Mouse (Mus musculus) limb, embryonic 13.5 days (tissue): Measurements from ENCODE around the gene Prkd3. TPM values are rescaled to one million over a fixed set of nuclear protein-coding genes. Genes with fewer than 3 reads are reported as not detected.
A peak's percentile ranks its signal among the peaks of the same experiment; 100 is the strongest.

Source experiments
- ATAC-seq: fragments of 200-750 bp; cut with Nextera tagmentation; 2 replicates; pipeline ENCODE4 v1.8.0; 2017; ENCODE audit warnings: low read depth, moderate number of reproducible peaks, moderate TSS enrichment; ENCODE audit not compliant: low FRiP score
- H3K27ac ChIP-seq: fragments of 300-500 bp; sonication (generic); 2 replicates; pipeline ENCODE4 v1.5.1; 2015; ENCODE audit warnings: inconsistent platforms, mild to moderate bottlenecking, moderate library complexity
- H3K27me3 ChIP-seq: fragments of 300-500 bp; sonication (generic); 2 replicates; pipeline ENCODE4 v1.6.1; 2015; ENCODE audit warnings: mild to moderate bottlenecking, inconsistent platforms
- H3K36me3 ChIP-seq: fragments of 300-500 bp; sonication (generic); 2 replicates; pipeline ENCODE4 v1.6.1; 2015; ENCODE audit warnings: inconsistent platforms, mild to moderate bottlenecking, moderate library complexity
- H3K4me1 ChIP-seq: fragments of 300-500 bp; sonication (generic); 2 replicates; pipeline ENCODE4 v1.6.1; 2015; ENCODE audit warnings: inconsistent platforms
- H3K4me2 ChIP-seq: fragments of 300-500 bp; sonication (generic); replicated peaks from 2 replicates; pipeline ENCODE4 v1.6.1; 2015; ENCODE audit warnings: inconsistent platforms, mild to moderate bottlenecking, moderate library complexity
- H3K4me3 ChIP-seq: fragments of 300-500 bp; sonication (generic); 2 replicates; pipeline ENCODE4 v1.5.1; 2015; ENCODE audit warnings: moderate library complexity, mild to moderate bottlenecking, inconsistent platforms
- H3K9ac ChIP-seq: fragments of 300-500 bp; sonication (generic); 2 replicates; pipeline ENCODE4 v1.6.1; 2015; ENCODE audit warnings: mild to moderate bottlenecking, inconsistent platforms
- H3K9me3 ChIP-seq: fragments of 300-500 bp; sonication (generic); 2 replicates; pipeline ENCODE4 v1.6.1; 2016; ENCODE audit warnings: inconsistent platforms
- WGBS: fragments of 180-500 bp; shearing (Covaris S2); methylation state at CpG from one replicate; pipeline ENCODE4 v1.1.7; 2015; 5-methylcytosine and 5-hydroxymethylcytosine counted together
- polyA plus RNA-seq: library from polyadenylated mRNA; unstranded; fragments of >200 nt; fragmentation: Nextera tagmentation; extraction: Ambion mirVana; gene quantifications from 2 replicates; pipeline ENCODE4 v1.2.1, GENCODE M21; 2015

Prkd3 gene
- polyA plus RNA-seq, 1 experiment from 2014 or later, result 48.2 TPM

GRCm38 (mm10) chr17:78964387-78964786 lies 56.2 kb downstream of the Prkd3 start:
- ATAC-seq, result no peak

GRCm38 (mm10) chr17:78959473-78959872 lies 61.1 kb downstream of the Prkd3 start:
- no peaks in the 10 kb centered on the region for H3K4me1 ChIP-seq
- H3K36me3 ChIP-seq, result peaks cover 75% of the 10 kb centered on the region
- no peak overlapping the region for H3K9ac ChIP-seq
- no peak overlapping the region for H3K27ac ChIP-seq
- no peak overlapping the region for H3K4me3 ChIP-seq
- 72% methylated on average over 6 of the region's 6 CpGs for WGBS
- no peak overlapping the region for H3K4me2 ChIP-seq
- no peaks in the 10 kb centered on the region for H3K9me3 ChIP-seq
- ATAC-seq, result no peak
- H3K27me3 ChIP-seq, result no peaks in the 10 kb centered on the region

More at GRCm38 (mm10) chr17:78964387-78964786, 56.2 kb downstream of the Prkd3 start:
- Histone ChIP-seq H3K36me3 (peaks cover 67% of the 10 kb centered on the region), H3K27ac (no peak overlapping the region), H3K9me3 (no peaks in the 10 kb centered on the region), H3K4me3 (no peak overlapping the region), H3K4me1 (no peaks in the 10 kb centered on the region), H3K27me3 (no peaks in the 10 kb centered on the region), H3K4me2 (no peak overlapping the region), H3K9ac (no peak overlapping the region)
- WGBS, result 96% methylated on average over 1 of the region's 1 CpGs

GRCm38 (mm10) chr17:78953240-78953639 lies 67.4 kb downstream of the Prkd3 start:
- Histone ChIP-seq H3K9ac (no peak overlapping the region), H3K27ac (no peak overlapping the region), H3K4me2 (no peak overlapping the region), H3K9me3 (no peaks in the 10 kb centered on the region), H3K27me3 (no peaks in the 10 kb centered on the region), H3K4me1 (no peaks in the 10 kb centered on the region), H3K4me3 (no peak overlapping the region), H3K36me3 (peaks cover 83% of the 10 kb centered on the region)
- 90% methylated on average over 8 of the region's 8 CpGs for WGBS
- ATAC-seq, result no peak

DNA sequence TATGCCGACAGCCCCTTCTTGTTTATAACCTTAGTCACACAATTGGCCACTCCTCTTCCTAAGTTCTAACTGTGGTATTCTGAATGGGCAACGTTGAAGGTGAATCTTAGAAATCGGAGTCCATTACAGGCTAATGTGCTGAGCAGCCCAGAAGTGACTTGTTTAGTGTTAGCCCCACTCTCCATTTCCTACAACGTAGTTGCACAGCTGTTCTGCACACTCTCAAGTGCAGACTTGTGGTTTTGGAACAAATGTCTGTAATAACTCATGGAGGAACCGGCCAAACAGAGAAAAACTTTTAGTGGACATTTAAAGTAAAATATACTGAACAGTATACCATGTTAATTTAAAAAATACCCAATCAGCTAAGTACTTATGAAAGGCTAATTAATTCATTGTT lies 68.5 kb downstream of the Prkd3 start:
- Histone ChIP-seq H3K4me3 (no peak overlapping the region), H3K9ac (no peak overlapping the region), H3K9me3 (no peaks in the 10 kb centered on the region), H3K4me2 (no peak overlapping the region), H3K36me3 (peaks cover 83% of the 10 kb centered on the region), H3K27me3 (no peaks in the 10 kb centered on the region), H3K4me1 (no peaks in the 10 kb centered on the region), H3K27ac (no peak overlapping the region)
- ATAC-seq, result no peak
- 86% methylated on average over 5 of the region's 5 CpGs for whole genome bisulfite sequencing

DNA sequence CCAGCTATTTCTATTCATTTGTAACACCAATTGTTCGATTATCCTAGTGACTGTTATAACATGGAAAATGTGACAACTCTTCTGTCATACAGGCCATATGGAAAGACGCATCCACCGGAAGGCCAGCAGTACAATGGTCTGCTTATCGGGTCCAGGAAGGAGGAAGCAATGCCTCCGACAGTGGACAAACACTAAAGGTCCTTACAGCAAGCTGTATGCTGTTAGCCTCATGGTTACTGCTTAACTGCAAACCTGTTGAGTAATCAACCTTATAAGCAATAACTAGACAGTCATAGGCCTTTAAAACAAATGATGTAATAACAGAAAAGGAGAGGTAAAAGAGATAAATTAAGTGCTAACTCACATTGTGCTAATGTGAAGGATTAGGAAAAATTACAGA lies 69.4 kb downstream of the Prkd3 start:
- no peak for ATAC-seq
- H3K4me1 ChIP-seq, result no peaks in the 10 kb centered on the region
- no peak overlapping the region for H3K27ac ChIP-seq
- no peak overlapping the region for H3K4me3 ChIP-seq
- no peak overlapping the region for H3K9ac ChIP-seq
- WGBS, result 96% methylated on average over 5 of the region's 5 CpGs
- peaks cover 85% of the 10 kb centered on the region for H3K36me3 ChIP-seq
- H3K4me2 ChIP-seq, result no peak overlapping the region
- H3K27me3 ChIP-seq, result no peaks in the 10 kb centered on the region
- no peaks in the 10 kb centered on the region for H3K9me3 ChIP-seq

GRCm38 (mm10) chr17:78942579-78942978 lies 78.0 kb downstream of the Prkd3 start:
- Histone ChIP-seq H3K9me3 (no peaks in the 10 kb centered on the region), H3K27me3 (no peaks in the 10 kb centered on the region), H3K4me3 (no peak overlapping the region), H3K4me1 (peaks cover 3% of the 10 kb centered on the region), H3K4me2 (no peak overlapping the region), H3K36me3 (peaks cover 43% of the 10 kb centered on the region), H3K9ac (no peak overlapping the region), H3K27ac (no peak overlapping the region)
- WGBS, result 67% methylated on average over 11 of the region's 11 CpGs
- no peak for ATAC-seq

GRCm38 (mm10) chr17:78938927-78939326 lies 81.7 kb downstream of the Prkd3 start:
- H3K27me3 ChIP-seq, result no peaks in the 10 kb centered on the region
- no peak for ATAC-seq
- H3K4me1 ChIP-seq, result peaks cover 10% of the 10 kb centered on the region
- no peak overlapping the region for H3K4me3 ChIP-seq
- H3K4me2 ChIP-seq, result no peak overlapping the region
- no peak overlapping the region for H3K27ac ChIP-seq
- H3K9me3 ChIP-seq, result no peaks in the 10 kb centered on the region
- H3K36me3 ChIP-seq, result peaks cover 36% of the 10 kb centered on the region
- 93% methylated on average over 4 of the region's 4 CpGs for WGBS
- no peak overlapping the region for H3K9ac ChIP-seq

- Histone ChIP-seq H3K4me1 (peaks cover 16% of the 10 kb centered on the region), H3K9me3 (no peaks in the 10 kb centered on the region), H3K4me3 (peak overlapping the region; percentile 82), H3K36me3 (peaks cover 37% of the 10 kb centered on the region), H3K9ac (peak overlapping the region; percentile 64), H3K27ac (peak overlapping the region; percentile 40; the same call in 1 of the 2 replicates), H3K4me2 (peak overlapping the region; percentile 71), H3K27me3 (no peaks in the 10 kb centered on the region)
- 11% methylated on average over 26 of the region's 26 CpGs for WGBS
- ATAC-seq, result 0 out of 2 replicates have a peak, but pooled peaks have one; percentile 4
Measured at GRCm38 (mm10) chr17:78937229-78937853, 83.3 kb downstream of the Prkd3 start.

DNA sequence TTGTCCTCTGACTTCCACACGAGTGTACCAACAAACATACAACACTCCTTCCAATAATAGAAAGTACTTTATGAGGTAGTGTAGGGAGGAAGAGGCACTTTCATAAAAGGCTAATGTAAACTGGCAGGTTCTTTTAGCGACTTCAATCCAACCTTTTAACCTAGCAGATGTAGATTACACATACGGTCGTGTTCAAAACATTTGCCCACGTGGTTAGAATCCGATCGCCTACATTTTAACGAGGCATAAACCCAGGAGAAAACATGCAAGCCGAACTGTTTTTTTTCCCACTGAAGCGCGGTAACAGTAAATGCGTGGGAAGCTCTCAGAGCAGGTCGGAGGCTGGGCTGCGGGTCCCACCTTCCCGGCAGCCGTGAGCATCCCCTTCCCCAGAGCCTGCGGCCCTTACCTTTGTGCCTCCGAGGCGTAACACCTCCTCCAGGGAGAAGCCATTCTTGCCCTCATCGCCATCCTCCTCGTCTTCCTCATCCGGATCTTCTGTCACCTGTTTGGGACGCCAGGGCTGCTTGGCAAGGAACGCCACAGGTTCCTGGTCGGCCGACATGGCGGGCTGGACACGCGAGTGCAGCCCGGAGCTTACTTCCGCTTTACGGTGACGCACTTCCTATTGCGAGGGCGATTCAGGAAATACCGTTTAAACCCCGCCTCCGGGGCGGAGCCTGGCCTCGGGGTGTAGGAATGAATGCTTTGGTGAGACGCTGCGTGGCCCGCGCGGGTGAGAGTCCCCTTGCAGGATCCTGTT lies 84.0 kb downstream of the Prkd3 start, which contains the start of the genes Cebpz and Ndufaf7:
Cebpz (minus strand) TSS at position 601 of the 763 bp plus-strand sequence.
Ndufaf7 (plus strand) TSS at position 671 of the 763 bp plus-strand sequence.
- Histone ChIP-seq H3K27me3 (no peaks in the 10 kb centered on the region), H3K4me3 (peak within 1 kb of the TSS; percentile 82), H3K9ac (peak within 1 kb of the TSS; percentile 86), H3K4me1 (peaks cover 16% of the 10 kb centered on the region), H3K9me3 (no peaks in the 10 kb centered on the region), H3K27ac (peak within 1 kb of the TSS; percentile 40; the same call in 1 of the 2 replicates), H3K36me3 (peaks cover 40% of the 10 kb centered on the region), H3K4me2 (peak within 1 kb of the TSS; percentile 71)
- peak; percentile 99 for ATAC-seq
- under 1% methylated on average over 45 of the region's 45 CpGs for WGBS

DNA sequence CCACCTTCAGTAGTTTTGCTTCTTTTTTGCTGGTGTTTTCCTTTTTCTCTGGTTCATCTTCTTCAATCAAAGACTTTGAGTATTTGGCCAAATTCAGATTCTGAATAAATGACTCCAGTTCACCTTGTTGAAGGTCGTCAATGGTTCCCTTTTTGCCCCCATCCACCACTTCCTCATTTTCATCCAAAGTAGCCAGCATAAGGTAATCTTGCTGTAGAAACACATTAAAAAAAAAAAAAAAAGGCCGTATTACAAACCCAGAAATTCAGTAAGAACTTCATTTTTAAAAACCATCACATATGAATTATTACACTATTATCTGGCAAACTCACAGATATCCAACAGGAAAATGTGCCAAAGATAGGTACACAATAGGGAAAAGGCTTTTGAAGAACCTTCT lies 84.8 kb downstream of the Prkd3 start:
- peaks cover 16% of the 10 kb centered on the region for H3K4me1 ChIP-seq
- no peak for ATAC-seq
- peak overlapping the region; percentile 86 for H3K9ac ChIP-seq
- no peaks in the 10 kb centered on the region for H3K9me3 ChIP-seq
- WGBS, result 86% methylated on average over 2 of the region's 2 CpGs
- no peak overlapping the region for H3K27ac ChIP-seq
- peaks cover 48% of the 10 kb centered on the region for H3K36me3 ChIP-seq
- H3K27me3 ChIP-seq, result no peaks in the 10 kb centered on the region
- peak overlapping the region; percentile 82 for H3K4me3 ChIP-seq
- peak overlapping the region; percentile 71 for H3K4me2 ChIP-seq

DNA sequence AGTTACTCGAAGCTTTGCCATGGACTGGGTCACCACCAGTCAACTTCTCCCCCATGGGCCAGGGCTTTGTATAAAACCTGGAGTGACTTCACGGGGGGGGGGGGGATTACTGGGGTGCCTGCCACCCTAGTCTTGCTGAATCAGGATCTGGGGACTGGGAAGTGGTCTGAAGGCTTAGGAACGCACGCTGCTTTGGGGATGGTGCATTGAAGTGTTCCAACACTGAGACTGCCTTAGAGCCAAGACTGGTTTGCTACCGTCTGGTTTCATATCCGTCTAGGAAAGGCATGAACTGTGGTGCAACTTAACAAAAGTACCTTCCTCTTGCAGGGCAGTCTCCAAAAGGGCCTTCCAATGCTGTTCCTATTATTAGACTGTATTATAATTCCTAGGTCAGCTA lies 102.9 kb downstream of the Prkd3 start:
- Histone ChIP-seq H3K36me3 (peaks cover 37% of the 10 kb centered on the region), H3K27ac (0 out of 2 replicates have a peak overlapping the region, but pooled peaks have one; percentile 22), H3K9me3 (no peaks in the 10 kb centered on the region), H3K9ac (no peak overlapping the region), H3K27me3 (no peaks in the 10 kb centered on the region), H3K4me3 (peak overlapping the region; percentile 76), H3K4me2 (peak overlapping the region; percentile 76), H3K4me1 (peaks cover 14% of the 10 kb centered on the region)
- ATAC-seq, result no peak
- 45% methylated on average over 6 of the region's 6 CpGs for WGBS

- peak overlapping the region; percentile 76 for H3K4me3 ChIP-seq
- no peaks in the 10 kb centered on the region for H3K27me3 ChIP-seq
- no peak for ATAC-seq
- H3K4me2 ChIP-seq, result peak overlapping the region; percentile 76
- peaks cover 14% of the 10 kb centered on the region for H3K4me1 ChIP-seq
- peak overlapping the region; percentile 85 for H3K9ac ChIP-seq
- H3K36me3 ChIP-seq, result peaks cover 30% of the 10 kb centered on the region
- 3% methylated on average over 11 of the region's 11 CpGs for WGBS
- peak overlapping the region; percentile 70 for H3K27ac ChIP-seq
- H3K9me3 ChIP-seq, result no peaks in the 10 kb centered on the region
Measured at GRCm38 (mm10) chr17:78916899-78917298, 103.7 kb downstream of the Prkd3 start.
